Mouse (Mus musculus) left cerebral cortex, postnatal 10 days (tissue): ENCODE results near the gene Adck1. TPM values are rescaled to one million over a fixed set of nuclear protein-coding genes. Genes with fewer than 3 reads are reported as not detected.

Experiments used
- DNase-seq, 2 experiments: peaks; one replicate each; pipeline ENCODE4 v3.0.0; 2021 to 2022; ENCODE audit warnings: low spot score in 2 of 2, mixed read lengths in 1 of 2; ENCODE audit errors: extremely low spot score in 1 of 2
- intact Hi-C: fragments of 180-260 bp; cut with DNase I; formaldehyde crosslinking; loops from one replicate; pipeline ENCODE4 v1.15.1; 2025
- total RNA-seq, 2 experiments: library from RNA; stranded (reverse); gene quantifications; 2 replicates each; pipeline ENCODE4 v1.2.3; 2021

Adck1 gene
- total RNA-seq, 2 experiments from 2014 or later: 34.3 to 36.3 TPM

DNA sequence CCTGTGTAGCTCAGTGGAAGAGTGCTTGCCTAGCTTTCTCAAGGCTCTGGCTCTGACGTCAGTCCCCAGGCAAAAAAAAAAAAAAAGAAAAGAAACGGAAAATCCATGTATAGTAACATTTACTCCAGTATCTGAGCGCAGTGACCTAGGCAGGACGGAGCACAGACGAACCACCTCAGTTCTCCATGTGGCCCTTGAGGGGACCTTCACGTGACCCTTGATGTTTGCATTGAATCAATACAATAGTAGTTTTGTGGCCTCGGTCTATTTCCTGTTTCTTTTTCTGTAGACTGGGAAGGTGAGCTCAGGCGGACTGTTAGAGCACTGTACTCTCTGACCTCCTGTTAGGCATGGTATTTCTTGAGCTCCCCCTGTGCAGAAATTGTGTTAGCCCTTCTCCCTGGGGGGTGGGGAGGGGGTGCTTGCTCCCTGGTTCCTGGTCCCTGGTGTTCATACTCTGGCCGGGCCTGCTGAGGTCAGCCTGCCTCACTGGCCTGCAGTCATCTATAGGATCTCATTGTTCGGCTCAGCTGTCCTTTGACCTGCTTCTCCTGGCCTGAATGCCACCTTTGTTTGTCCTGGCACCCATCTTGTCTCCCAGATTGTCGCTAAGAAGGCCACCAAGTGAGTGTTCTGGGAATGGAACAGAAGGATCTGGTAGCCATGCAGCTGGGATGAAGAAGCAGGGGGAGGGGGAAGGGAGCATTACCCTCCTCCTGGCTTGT lies 48.1 kb downstream of the Adck1 start:
- intact Hi-C loops: loop anchor here (10.0 kb wide), 1 partner anchor 296 kb away; no protein-coding TSS in a partner anchor
- DNase-seq: no peak

DNA sequence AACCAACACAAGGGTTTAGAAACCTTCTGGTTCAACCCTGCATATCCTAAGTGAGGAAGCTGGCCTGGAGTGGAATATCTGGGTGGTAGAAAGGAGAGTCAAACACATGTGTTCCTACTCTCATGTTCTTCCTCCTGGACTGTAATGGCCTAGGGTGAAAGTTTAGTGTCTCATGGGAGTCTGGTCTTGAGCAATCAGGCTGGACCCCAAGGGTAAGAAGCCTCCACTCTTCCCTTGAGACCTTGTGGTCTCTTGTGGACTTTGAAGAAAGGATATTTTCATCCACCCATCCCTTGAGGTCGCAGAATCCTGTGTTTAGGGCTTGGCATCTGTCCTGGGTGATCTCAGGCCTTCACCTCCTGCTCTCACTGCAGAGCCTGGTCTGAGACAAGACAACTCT lies 52.9 kb downstream of the Adck1 start:
- intact Hi-C loops: no loop called here
- DNase-seq: no peak

DNA sequence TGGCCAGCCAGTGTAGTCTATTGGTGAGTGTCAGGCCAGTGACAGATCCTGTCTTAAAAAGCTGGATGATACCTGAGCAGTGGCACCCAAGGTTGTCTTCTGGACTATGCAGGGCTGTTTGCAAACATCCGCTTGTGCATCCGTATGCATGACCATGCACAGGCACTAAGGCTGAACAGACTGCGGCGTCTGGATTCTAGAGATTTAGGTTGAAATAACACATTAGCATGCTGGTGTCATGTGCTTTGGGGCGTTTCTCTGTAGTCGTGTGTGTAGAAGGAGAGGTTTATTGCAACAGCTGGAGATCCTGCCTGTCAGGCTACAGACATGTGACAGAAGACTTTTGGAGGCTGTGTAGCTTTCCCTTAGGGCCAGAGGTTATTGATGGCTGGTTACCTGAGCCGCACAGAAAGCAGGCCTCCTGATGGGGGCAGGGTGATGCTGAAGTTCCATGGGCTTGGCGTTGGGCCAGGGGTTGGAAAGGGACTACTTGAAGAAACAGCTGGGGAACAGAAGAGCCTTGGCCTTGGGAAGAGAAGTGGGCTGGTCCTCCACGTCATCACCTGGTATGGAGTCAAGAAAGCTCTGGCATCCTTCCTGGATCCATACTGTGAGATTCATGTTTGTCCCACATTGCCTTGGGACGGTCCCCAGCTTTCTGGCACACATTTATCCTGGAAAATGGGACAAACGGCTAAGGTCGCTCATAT lies 59.7 kb downstream of the Adck1 start:
- DNase-seq: peak; percentile 13 to 66
- intact Hi-C loops: no loop called here

DNA sequence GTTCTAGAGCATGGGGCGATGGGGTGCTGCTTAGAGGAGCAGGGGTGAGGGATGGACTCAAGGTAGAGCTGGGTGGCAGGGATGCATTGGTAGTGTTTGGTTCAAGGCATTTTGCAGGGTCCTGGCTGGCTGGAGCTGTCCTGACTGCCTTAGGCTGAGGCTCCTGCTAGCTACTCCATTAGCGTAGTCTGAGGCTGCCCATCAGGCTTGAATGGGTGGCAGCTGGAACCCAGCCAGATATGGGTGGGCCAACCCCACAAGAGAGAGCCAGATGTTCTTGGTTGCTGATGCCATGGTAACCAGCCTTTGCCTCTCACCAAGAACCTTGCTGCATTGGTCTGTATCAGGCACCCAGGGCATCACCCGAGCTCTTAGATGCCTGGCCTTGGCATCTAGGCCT lies 66.6 kb downstream of the Adck1 start:
- peak in 1 of 2 experiments; percentile 38 for DNase-seq
- intact Hi-C loops: no loop called here

DNA sequence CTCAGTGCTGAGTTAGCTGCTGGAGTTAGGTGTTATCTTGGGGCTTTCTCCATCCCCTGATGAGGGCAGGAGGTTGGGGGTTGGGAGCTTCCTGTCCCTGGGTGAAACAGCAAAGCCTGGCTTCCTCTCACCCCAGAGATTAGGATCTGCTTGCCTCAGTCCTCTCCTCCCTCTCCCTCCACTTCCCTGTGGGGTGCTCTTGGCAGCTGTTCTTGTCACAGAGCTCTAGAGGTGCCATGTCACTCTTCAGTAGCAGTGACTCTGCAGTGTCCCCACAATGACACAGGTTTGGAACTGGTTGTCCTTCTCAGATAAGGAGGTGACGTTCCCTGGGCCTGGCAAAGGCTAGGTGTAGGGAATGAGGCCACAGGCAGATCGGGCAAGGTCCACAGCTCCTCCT lies 68.4 kb downstream of the Adck1 start:
- DNase-seq: no peak
- intact Hi-C loops: no loop called here

DNA sequence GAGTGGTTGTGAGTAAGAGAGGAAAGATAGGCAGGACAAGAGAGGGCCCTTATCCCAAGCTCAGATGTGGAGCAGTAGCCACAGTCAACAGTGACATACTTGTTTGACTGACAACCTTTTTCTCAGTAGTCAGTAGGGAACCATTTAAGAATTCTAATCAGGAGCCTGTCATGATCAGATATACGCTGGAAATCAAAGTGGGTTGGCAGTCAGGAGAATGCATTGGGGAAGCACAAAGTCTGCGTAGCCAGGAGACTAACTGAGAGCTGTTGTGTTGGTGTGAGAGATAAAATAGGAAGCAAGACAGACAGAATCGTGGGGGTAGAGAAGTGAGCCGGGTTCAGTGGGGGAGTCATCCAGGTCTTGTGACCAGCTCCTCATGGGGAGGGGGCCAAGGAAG lies 71.9 kb downstream of the Adck1 start:
- no peak for DNase-seq

DNA sequence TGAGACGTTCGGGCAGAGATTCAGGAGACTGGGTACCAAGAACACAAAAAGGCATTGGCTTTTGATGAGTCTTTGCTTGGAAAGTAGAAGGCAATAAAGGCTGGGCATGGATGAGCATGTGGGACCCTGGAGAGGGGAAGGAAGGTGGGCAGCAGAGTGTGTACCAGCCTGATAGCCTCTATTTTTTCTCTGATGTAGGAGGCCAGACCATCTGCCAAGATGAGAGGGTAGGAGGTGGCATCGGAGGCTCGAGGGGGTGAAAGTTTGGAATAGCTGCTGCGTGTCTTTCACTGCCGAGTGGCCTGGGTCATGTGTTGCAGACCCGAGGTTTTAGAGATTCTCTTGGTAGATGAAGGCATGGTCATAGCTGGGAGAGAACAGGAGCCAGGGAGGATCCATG lies 72.8 kb downstream of the Adck1 start:
- DNase-seq: no peak
- intact Hi-C loops: no loop called here

More for the DNA sequence above, 71.9 kb downstream of the Adck1 start:
- intact Hi-C loops: no loop called here

DNA sequence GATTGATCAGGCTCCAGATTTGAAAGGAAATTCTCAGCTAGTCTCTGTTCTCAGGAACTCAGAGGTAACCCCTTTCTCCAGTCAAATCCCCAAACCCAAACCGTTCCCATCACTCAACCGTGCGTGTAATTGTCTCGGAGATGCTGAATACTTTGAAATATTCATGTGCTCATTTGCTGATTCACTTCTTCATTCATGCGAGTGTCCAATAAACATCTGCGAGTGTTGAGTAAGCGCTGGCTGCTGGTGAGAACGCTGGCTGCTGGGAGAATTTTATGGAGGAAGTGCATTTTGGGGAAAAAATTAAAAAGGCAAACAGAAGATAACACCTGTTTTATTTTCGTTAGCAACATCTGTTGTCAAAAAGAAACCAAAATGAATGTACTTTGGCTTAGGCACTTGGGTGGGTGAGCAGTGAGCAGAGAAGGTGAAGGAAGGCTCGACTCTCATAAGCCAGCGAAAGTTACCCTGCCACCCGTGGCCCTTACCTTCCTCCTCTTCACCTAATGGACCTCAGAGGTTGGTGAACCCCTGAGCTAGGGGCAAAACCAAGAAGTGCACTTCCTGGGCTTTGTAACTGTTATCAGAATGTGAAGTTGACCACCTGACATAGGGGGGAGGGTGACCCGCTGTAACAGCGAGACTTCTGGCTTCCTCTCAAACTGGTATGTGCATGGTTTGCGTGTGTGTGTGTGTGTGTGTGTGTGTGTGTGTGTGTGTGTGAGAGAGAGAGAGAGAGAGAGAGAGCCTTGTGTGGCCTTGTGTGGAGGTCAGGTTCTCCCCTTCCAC lies 76.8 kb downstream of the Adck1 start:
- intact Hi-C loops: no loop called here
- no peak for DNase-seq

DNA sequence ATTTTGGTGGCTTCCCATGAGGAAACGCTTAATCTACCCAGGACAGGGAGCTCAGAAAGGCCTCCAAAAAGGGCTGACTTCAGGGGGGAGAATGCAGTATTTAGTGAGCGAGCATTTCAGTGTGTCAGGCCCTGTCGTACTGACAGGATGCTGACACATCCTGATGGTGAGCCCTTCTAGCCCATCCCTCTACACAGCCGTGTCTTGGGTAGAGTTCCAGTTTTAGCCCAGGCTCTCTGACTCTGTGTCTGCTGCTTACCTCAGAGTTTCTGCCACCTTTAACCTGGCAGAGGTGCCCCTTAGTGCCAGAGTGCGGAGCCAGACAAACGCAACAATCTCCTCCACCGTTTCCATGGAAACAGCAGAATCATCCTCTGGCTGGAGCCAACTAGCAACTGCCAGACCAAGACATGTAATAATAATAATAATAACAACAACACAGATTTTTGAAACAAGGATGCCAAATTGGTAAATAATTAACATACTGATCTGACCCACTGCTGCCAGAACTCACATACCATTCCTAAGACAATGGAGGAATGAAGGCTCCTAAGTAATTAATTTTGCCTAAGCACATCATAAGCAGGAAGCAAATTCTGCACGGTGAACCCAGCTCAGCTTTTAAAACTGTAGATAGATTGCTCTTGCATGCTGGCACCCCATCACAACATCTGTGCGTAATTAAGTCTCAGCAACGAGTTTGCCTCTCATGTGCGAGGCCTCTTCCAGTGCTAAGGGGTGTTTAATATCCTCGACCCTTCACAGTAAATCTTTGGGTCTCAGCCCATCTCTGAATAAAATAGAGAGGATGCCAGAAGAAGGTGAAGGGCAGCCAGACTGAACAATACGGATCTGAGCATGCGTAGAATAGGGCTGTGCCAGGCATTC lies 81.8 kb downstream of the Adck1 start:
- intact Hi-C loops: no loop called here
- DNase-seq: peak in 1 of 2 experiments; percentile 21

DNA sequence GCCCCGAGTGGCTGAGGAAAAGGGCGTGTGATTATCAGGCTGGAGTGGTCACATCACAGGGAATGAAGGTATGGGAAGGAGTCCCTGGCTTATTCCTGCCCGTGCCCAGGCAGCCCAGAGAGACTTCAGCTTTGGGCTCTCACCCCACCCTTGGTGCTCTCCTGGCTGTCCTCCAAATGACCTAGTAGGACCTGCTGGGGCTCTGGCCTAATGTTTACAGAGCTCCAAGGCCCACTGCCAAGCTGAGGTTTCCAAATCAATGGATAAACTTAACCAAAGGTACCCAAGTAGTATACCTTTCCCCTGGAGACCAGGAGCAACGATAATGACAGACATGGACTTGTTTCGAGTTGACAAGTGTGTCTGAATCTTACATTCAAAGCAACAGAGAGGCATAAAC lies 83.7 kb downstream of the Adck1 start:
- intact Hi-C loops: no loop called here
- peak in 1 of 2 experiments; percentile 35 for DNase-seq

DNA sequence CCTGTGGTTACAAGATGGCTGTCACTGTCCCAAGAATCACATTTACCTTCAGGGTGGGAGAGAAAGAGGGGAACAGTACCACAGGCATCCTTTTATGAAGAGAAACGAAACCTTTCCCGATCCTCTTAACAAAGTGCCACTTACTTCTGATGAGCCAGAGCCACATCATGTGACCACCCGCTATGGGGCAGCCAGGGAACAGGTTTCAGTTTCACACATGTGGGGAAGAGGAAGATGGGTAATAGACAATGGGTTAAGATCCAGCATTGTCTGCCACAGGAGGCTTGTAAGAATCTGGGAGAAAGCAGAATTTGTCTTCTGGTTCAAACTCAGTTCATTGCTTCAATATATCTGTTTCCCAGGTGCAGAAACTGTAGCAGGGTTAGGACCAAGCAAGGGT lies 85.1 kb downstream of the Adck1 start:
- intact Hi-C loops: no loop called here
- no peak for DNase-seq

DNA sequence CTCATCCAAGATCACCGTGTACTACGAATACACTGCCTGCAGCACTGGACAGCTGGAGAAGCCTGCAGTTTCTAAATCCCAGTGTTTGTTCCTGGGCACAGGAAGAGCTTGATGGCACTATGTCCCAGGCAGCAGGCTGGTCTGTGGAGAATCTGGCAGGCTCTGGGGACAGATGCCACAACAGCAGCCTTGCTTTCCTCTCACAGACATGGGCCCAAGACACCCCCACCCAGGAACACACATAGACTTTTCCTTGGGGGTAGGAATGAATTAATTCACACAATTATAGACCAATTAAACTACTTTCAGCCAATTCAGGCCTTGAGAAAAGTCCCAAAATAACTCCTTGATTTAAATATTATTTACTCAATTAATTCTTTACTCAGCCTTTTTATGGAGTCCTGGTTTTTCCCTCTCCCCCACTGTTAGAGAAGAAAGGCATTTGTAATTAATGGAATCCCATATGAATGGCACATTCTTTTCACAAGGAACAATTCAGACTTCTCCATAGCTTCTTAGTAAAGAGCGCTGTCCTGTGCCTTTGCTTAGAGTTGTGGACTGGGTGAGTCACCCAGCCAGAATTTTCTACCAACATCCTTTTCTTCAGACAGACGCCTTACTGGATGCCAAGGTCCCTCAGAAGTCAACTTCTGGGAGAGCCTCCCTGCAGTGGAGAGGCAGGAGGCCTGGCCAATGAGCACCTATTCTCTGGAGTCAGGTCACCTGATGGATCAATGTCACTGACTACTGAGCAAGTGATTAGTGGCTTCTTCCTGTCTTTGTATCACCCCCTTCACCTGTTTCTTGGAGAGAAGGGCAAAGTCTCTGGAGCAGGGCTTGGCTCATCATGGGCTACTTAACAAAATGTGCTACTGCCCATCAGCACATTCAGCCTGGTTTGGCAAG lies 90.6 kb downstream of the Adck1 start:
- intact Hi-C loops: no loop called here
- no peak for DNase-seq

DNA sequence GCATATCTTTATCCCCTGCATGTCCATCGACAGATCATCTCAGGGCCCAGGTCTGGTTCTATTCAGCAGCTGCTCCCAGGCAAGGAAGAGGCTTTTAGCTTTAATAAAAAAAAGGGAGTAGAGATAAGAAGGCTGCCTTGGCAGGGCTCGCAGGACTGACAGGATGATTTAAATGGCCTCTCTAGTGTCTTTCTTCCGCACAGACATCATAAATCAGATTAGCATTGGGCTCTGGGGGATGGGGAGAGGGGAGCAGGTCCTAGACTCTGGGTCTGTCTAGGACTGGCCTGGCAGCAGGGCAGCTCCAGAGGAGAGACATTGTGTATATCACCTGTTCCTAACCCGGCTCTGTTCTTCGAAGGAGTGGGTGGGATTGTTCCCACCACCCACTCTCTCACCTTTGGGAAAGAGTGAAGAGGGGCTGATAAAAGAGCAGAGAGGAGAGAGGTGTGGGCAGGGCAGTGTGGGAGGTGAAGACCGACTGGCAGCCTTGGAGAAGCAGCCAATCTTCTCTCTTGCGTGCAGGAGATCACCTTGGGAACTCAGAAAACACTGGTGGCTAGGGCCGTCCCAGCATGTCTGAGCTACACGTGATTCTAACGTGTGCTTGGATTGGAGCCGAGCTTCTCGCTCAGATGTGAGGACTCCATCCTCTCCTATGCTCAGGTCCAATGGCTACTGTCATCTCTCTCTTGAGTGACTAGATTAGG lies 94.5 kb downstream of the Adck1 start:
- intact Hi-C loops: no loop called here
- DNase-seq: no peak

DNA sequence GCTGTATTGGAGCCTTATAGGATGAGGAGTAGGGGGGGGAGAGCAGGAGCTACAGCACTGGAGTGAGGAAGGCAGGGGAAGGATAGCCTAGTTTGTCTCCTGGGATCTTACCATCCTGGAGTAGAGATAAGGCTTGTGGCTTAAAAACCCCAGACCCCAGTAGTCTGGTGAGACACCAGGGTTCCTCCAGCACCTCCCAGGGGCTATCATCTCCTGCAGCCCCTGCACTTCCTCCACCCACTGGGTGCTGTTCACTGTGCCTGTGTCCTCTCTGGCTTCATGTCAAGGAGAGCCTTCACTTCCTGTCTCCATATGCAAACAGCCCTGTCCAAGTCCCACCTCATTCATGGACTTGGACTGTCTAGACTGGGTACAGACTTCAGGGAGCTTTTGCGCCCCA lies 96.7 kb downstream of the Adck1 start:
- intact Hi-C loops: no loop called here

DNA sequence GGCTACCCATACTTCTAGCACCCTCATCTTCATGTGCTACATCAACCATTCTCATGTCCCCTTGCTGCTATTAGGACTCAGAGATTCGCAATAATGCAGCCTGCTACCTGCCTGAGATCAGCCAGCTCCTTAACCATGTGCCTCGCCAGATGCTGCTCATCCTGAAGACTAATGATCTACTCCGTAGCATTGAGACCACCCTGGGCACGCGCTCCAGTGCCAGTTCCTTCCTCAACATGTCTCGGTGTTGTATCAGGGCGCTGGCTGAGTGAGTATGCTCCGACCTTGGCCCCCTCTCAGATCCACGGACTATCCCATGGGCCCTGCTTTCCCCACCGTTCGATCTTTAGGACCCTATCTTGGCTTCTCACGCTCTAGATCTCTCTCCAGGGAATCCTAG lies 98.6 kb downstream of the Adck1 start:
- intact Hi-C loops: no loop called here
- DNase-seq: no peak

More for the DNA sequence above, 96.7 kb downstream of the Adck1 start:
- DNase-seq: no peak

DNA sequence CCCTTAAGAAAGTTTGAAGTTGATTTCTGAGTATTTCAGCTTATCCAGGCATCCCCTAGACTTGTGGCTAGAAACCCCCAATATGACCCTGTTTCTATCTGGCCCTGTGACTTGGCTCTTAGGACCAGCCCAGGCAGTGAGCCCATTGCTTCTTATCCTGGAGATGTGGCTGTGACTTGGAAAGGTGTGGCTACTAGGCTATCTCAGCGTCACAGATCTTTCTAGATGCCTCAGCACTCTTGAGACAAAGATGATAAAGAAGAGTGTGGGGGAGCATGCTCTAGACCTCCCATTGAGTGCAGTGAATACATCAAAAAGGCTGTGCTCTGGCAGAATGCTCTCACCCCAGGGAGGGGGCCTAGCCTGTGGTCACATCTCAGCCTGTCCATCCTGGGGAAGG lies 99.1 kb downstream of the Adck1 start:
- intact Hi-C loops: no loop called here

DNA sequence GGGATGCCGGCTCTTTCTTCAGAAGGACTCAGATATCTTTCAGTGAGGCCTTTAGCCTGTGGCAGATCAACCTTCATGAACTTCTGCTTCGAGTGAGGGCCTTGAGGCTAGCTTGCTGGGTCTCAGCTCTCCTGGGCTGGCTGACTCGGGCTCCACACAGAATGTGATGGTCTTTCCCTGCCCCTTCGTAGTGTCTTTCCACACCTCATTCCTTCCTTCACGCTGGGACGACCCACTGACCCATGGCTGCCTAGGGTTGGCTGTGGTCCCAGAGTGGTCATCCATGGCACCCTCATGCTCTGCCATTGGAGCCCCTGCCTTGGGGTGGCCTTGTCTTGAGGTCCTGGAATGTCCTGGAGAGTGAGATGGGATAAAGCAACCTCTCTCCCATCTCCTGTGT lies 100.7 kb downstream of the Adck1 start:
- intact Hi-C loops: no loop called here
- no peak for DNase-seq

More for the DNA sequence above, 99.1 kb downstream of the Adck1 start:
- no peak for DNase-seq
